Mouse (Mus musculus) midbrain, embryonic 11.5 days (tissue): ENCODE data around the gene Gm10722. TPM values are rescaled to one million over a fixed set of nuclear protein-coding genes. Genes with fewer than 3 reads are reported as not detected.
A peak's percentile ranks its signal among the peaks of the same experiment; 100 is the strongest.
"Not testable (repeated sequence)": the region's sequence is repeated elsewhere in the genome, so short reads cannot be mapped to it uniquely, and the experiment has no call there.

ENCODE experiments used
- ATAC-seq: fragments of 200-750 bp; cut with Nextera tagmentation; 2 replicates; pipeline ENCODE4 v1.8.0; 2017; ENCODE audit warnings: moderate TSS enrichment, moderate library complexity; ENCODE audit not compliant: low FRiP score
- DNase-seq: peaks from one replicate; pipeline ENCODE4 v3.0.0; 2015; ENCODE audit warnings: low spot score; ENCODE audit errors: missing footprints
- H3K27ac ChIP-seq: fragments of 300-500 bp; sonication (generic); 2 replicates; pipeline ENCODE4 v1.5.1; 2014; ENCODE audit warnings: low read depth, low read length
- H3K27me3 ChIP-seq: fragments of 300-500 bp; sonication (generic); 2 replicates; pipeline ENCODE4 v1.6.1; 2014; ENCODE audit warnings: mild to moderate bottlenecking, low read length, moderate library complexity, mixed read lengths; ENCODE audit not compliant: control insufficient read depth, insufficient read depth
- H3K36me3 ChIP-seq: fragments of 300-500 bp; sonication (generic); 2 replicates; pipeline ENCODE4 v1.6.1; 2014; ENCODE audit warnings: mild to moderate bottlenecking, low read length, moderate library complexity, mixed read lengths; ENCODE audit not compliant: control insufficient read depth, insufficient read depth
- H3K4me1 ChIP-seq: fragments of 300-500 bp; sonication (generic); 2 replicates; pipeline ENCODE4 v1.6.1; 2014; ENCODE audit warnings: low read length; ENCODE audit not compliant: control insufficient read depth, insufficient read depth
- H3K4me2 ChIP-seq: fragments of 300-500 bp; sonication (generic); 2 replicates; pipeline ENCODE4 v1.6.1; 2014; ENCODE audit warnings: mild to moderate bottlenecking, moderate library complexity
- H3K4me3 ChIP-seq: fragments of 300-500 bp; sonication (generic); 2 replicates; pipeline ENCODE4 v1.5.1; 2014; ENCODE audit warnings: low read depth, low read length
- H3K9ac ChIP-seq: fragments of 300-500 bp; sonication (generic); 2 replicates; pipeline ENCODE4 v1.6.1; 2014; ENCODE audit warnings: low read length
- H3K9me3 ChIP-seq: fragments of 300-500 bp; sonication (generic); 2 replicates; pipeline ENCODE4 v1.6.1; 2016; ENCODE audit warnings: low read length; ENCODE audit not compliant: control insufficient read depth
- WGBS: fragments of 180-500 bp; shearing (Covaris S2); extraction: QIAGEN DNeasy Blood & Tissue Kit; methylation state at CpG from one replicate; pipeline ENCODE4 v1.1.7; 2014; 5-methylcytosine and 5-hydroxymethylcytosine counted together
- polyA plus RNA-seq: library from polyadenylated mRNA; unstranded; fragments of >200 nt; fragmentation: Nextera tagmentation; extraction: Ambion mirVana; gene quantifications from 2 replicates; pipeline ENCODE4 v1.2.1, GENCODE M21; 2014

The Gm10722 gene
- polyA plus RNA-seq: not detected in 2 replicates

GRCm38 (mm10) chr9:3000445-3000972, at the start of gene Gm10722:
Gm10722 (plus strand) TSS chr9:3000922.
- H3K9me3 ChIP-seq, H3K36me3 ChIP-seq, H3K9ac ChIP-seq, H3K4me3 ChIP-seq, H3K27ac ChIP-seq, H3K4me1 ChIP-seq, H3K27me3 ChIP-seq, H3K4me2 ChIP-seq, ATAC-seq: not testable (repeated sequence)
- peak; percentile 93 for DNase-seq
- WGBS: 68% methylated on average over 12 of the region's 12 CpGs

GRCm38 (mm10) chr9:3001006-3001405, 284 bp downstream of the Gm10722 start:
- H3K27me3 ChIP-seq, ATAC-seq, H3K9ac ChIP-seq, H3K4me2 ChIP-seq, DNase-seq, H3K4me3 ChIP-seq, H3K4me1 ChIP-seq, H3K9me3 ChIP-seq, H3K27ac ChIP-seq, H3K36me3 ChIP-seq: not testable (repeated sequence)
- WGBS: 62% methylated on average over 8 of the region's 8 CpGs

- H3K27ac ChIP-seq, H3K4me3 ChIP-seq, H3K27me3 ChIP-seq, H3K9ac ChIP-seq, H3K4me2 ChIP-seq, H3K36me3 ChIP-seq, H3K4me1 ChIP-seq, H3K9me3 ChIP-seq: not testable (repeated sequence)
- peak; percentile 87 for ATAC-seq
- WGBS: 59% methylated on average over 8 of the region's 11 CpGs
- peak; percentile 91 for DNase-seq
These were observed 1.4 kb downstream of the Gm10722 start for GRCm38 (mm10) chr9:3001948-3002659.

DNA sequence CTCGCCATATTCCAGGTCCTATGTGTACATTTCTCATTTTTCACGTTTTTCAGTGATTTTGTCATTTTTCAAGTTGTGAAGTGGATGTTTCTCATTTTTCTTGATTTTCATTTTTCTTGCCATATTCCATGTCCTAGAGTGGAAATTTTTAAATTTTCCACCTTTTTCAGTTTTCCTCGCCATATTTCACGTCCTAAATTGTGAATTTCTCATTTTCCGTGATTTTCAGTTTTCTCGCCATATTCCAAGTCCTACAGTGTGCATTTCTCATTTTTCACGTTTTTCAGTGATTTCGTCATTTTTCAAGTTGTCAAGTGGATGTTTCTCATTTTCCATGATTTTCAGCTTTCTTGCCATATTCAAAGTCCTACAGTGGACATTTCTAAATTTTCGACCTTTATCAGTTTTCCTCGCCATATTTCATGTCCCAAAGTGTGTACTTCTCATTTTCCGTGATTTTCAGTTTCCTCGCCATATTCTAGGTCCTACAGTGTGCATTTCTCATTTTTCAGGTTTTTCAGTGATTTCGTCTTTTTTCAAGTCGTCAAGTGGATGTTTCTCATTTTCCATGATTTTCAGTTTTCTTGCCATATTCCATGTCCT, 2.2 kb downstream of the Gm10722 start, which contains the start of gene Gm11168:
TSS of gene Gm11168 (plus strand) at position 553 of the 603 bp plus-strand sequence.
- not testable (repeated sequence) for ATAC-seq, H3K4me3 ChIP-seq, H3K27ac ChIP-seq, H3K4me1 ChIP-seq, H3K27me3 ChIP-seq, H3K4me2 ChIP-seq, DNase-seq, H3K9ac ChIP-seq, H3K36me3 ChIP-seq, H3K9me3 ChIP-seq
- WGBS: 72% methylated on average over 6 of the region's 14 CpGs

DNA sequence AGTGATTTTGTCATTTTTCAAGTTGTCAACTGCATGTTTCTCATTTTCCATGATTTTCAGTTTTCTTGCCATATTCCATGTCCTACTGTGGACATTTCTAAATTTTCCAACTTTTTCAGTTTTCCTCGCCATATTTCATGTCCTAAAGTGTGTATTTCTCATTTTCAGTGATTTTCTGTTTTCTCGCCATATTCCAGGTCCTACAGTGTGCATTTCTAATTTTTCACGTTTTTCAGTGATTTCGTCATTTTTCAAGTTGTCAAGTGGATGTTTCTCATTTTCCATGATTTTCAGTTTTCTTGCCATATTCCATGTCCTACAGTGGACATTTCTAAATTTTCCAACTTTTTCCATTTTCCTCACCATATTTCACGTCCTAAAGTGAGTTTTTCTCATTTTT, 5.5 kb downstream of the Gm10722 start:
- not testable (repeated sequence) for DNase-seq, H3K9me3 ChIP-seq, H3K27me3 ChIP-seq, ATAC-seq, H3K4me3 ChIP-seq, H3K36me3 ChIP-seq, H3K4me2 ChIP-seq, H3K9ac ChIP-seq, H3K27ac ChIP-seq, H3K4me1 ChIP-seq
- 85% methylated on average over 1 of the region's 5 CpGs for WGBS

- ATAC-seq: peak; percentile 81
- not testable (repeated sequence) for H3K27me3 ChIP-seq, H3K27ac ChIP-seq, H3K4me1 ChIP-seq, H3K36me3 ChIP-seq, H3K9ac ChIP-seq, H3K4me2 ChIP-seq, H3K9me3 ChIP-seq, DNase-seq, H3K4me3 ChIP-seq
- 69% methylated on average over 7 of the region's 8 CpGs for WGBS
These were observed 5.9 kb downstream of the Gm10722 start for GRCm38 (mm10) chr9:3006636-3007035.

- not testable (repeated sequence) for H3K27me3 ChIP-seq, H3K4me3 ChIP-seq, H3K9ac ChIP-seq, H3K4me2 ChIP-seq, H3K9me3 ChIP-seq, H3K27ac ChIP-seq, H3K4me1 ChIP-seq, H3K36me3 ChIP-seq
- peak; percentile 31; the same call in 1 of the 2 replicates for ATAC-seq
- peak; percentile 90 for DNase-seq
- WGBS: 79% methylated on average over 7 of the region's 9 CpGs
These were observed 6.5 kb downstream of the Gm10722 start for GRCm38 (mm10) chr9:3007272-3007671.

DNA sequence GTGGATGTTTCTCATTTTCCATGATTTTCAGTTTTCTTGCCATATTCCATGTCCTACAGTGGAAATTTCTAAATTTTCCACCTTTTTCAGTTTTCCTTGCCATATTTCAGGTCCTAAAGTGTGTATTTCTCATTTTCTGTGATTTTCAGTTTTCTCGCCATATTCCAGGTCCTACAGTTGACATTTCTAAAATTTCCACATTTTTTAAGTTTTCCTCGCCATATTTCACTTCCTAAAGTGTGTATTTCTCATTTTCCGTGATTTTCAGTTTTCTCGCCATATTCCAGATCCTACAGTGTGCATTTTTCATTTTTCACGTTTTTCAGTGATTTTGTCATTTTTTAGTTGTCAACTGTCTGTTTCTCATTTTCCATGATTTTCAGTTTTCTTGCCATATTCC, 8.6 kb downstream of the Gm10722 start:
- not testable (repeated sequence) for H3K27ac ChIP-seq, H3K4me1 ChIP-seq, H3K9ac ChIP-seq, DNase-seq, H3K27me3 ChIP-seq, H3K4me2 ChIP-seq, H3K36me3 ChIP-seq, H3K4me3 ChIP-seq, H3K9me3 ChIP-seq
- WGBS: no CpG with 5 or more reads among the region's 5 CpGs
- peak; percentile 60 for ATAC-seq

DNA sequence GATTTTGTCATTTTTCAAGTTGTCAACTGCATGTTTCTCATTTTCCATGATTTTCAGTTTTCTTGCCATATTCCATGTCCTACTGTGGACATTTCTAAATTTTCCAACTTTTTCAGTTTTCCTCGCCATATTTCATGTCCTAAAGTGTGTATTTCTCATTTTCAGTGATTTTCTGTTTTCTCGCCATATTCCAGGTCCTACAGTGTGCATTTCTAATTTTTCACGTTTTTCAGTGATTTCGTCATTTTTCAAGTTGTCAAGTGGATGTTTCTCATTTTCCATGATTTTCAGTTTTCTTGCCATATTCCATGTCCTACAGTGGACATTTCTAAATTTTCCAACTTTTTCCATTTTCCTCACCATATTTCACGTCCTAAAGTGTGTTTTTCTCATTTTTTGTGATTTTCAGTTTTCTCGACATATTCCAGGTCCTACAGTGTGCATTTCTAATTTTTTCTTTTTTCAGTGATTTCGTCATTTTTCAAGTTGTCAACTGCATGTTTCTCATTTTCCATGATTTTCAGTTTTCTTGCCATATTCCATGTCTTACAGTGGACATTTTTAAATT, 11.4 kb downstream of the Gm10722 start:
- H3K36me3 ChIP-seq, H3K4me2 ChIP-seq, H3K9me3 ChIP-seq, H3K4me3 ChIP-seq, H3K27ac ChIP-seq, H3K27me3 ChIP-seq, H3K4me1 ChIP-seq, DNase-seq, ATAC-seq, H3K9ac ChIP-seq: not testable (repeated sequence)
- WGBS: 91% methylated on average over 2 of the region's 7 CpGs
